Mouse (Mus musculus) G1E (cell line): ENCODE results near the gene 1700125H20Rik.
"Not testable (repeated sequence)": the region's sequence is repeated elsewhere in the genome, so short reads cannot be mapped to it uniquely, and the experiment has no call there.

Experiments used
- CTCF ChIP-seq: IDR thresholded peaks from 2 replicates; pipeline ENCODE4 v1.5.1; 2012; ENCODE audit warnings: low read depth, low read length, inconsistent platforms, mixed read lengths
- GATA1 ChIP-seq: IDR thresholded peaks from 2 replicates; pipeline ENCODE4 v1.6.1; 2012; ENCODE audit warnings: borderline replicate concordance, low read length, inconsistent platforms, mixed read lengths
- POLR2AphosphoS5 ChIP-seq: IDR thresholded peaks from 2 replicates; pipeline ENCODE4 v1.6.1; 2012; ENCODE audit warnings: low read depth, low read length, inconsistent platforms; ENCODE audit not compliant: insufficient replicate concordance
- TAL1 ChIP-seq: conservative IDR thresholded peaks from 2 replicates; pipeline ENCODE4 v1.6.1; 2012; ENCODE audit warnings: low read depth, low read length, inconsistent platforms, mixed read lengths

DNA sequence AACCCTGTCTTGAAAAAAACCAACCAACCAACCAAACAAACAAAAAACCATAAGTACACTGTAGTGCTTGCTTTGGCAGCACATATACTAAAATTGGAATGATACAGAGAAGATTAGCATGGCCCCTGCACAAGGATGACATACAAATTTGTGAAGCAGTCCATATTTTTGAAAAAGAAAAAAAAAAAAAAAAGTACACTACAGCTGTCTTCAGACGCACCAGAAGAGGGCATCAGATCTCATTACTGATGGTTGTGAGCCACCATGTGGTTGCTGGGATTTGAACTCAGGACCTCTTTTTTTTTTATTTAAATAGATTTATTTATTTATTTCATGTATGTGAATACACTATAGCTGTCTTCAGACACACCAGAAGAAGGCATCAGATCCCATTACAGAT lies 7.2 kb upstream of the 1700125H20Rik start:
- not testable (repeated sequence) for TF ChIP-seq CTCF, GATA1, TAL1, POLR2AphosphoS5
